Mouse (Mus musculus): ENCODE data around the gene Mlc1. TPM values are rescaled to one million over a fixed set of nuclear protein-coding genes. Genes with fewer than 3 reads are reported as not detected.
A peak's percentile ranks its signal among the peaks of the same experiment; 100 is the strongest.

Mlc1 gene
- total RNA-seq, 2 experiments from 2014 or later = 99.9 to 111 TPM

GRCm38 (mm10) chr15:88943896-88944551, 34.8 kb downstream of the Mlc1 start:
- DNase-seq (ENCODE audit: low spot score in 2 of 2) = no peak
- intact Hi-C loops (cut with DNase I) = no loop called here

- intact Hi-C loops (cut with DNase I) = no loop called here
Observed at GRCm38 (mm10) chr15:88942783-88943182, 36.0 kb downstream of the Mlc1 start.

GRCm38 (mm10) chr15:88937291-88937650, 41.5 kb downstream of the Mlc1 start:
- no peak for DNase-seq (ENCODE audit: low spot score in 2 of 2)
- intact Hi-C loops (cut with DNase I) = no loop called here

More at GRCm38 (mm10) chr15:88942783-88943182, 36.0 kb downstream of the Mlc1 start:
- no peak for DNase-seq (ENCODE audit: low spot score in 2 of 2)

- DNase-seq (ENCODE audit: low spot score in 2 of 2) = no peak
- intact Hi-C loops (cut with DNase I) = no loop called here
Observed at GRCm38 (mm10) chr15:88936619-88937290, 42.1 kb downstream of the Mlc1 start.

GRCm38 (mm10) chr15:88934141-88934540, 44.7 kb downstream of the Mlc1 start:
- no peak for DNase-seq (ENCODE audit: low spot score in 2 of 2)
- intact Hi-C loops (cut with DNase I) = no loop called here

GRCm38 (mm10) chr15:88932667-88933066, 46.1 kb downstream of the Mlc1 start:
- no peak for DNase-seq (ENCODE audit: low spot score in 2 of 2)
- intact Hi-C loops (cut with DNase I) = no loop called here

- intact Hi-C loops (cut with DNase I) = loop anchor here (1.0 to 5.0 kb wide), 2 partner anchors 45 to 94 kb away; no protein-coding TSS in a partner anchor
- no peak for DNase-seq (ENCODE audit: low spot score in 2 of 2)
Observed at GRCm38 (mm10) chr15:88921992-88922310, 56.9 kb downstream of the Mlc1 start.

GRCm38 (mm10) chr15:88921131-88921991, 57.4 kb downstream of the Mlc1 start:
- peak; percentile 66 to 74 for DNase-seq (ENCODE audit: low spot score in 2 of 2)

GRCm38 (mm10) chr15:88920065-88920464, 58.7 kb downstream of the Mlc1 start:
- DNase-seq (ENCODE audit: low spot score in 2 of 2) = no peak
- intact Hi-C loops (cut with DNase I) = loop anchor here (5.0 kb wide), 1 partner anchor 43 kb away; no protein-coding TSS in a partner anchor

More at GRCm38 (mm10) chr15:88921131-88921991, 57.4 kb downstream of the Mlc1 start:
- intact Hi-C loops (cut with DNase I) = loop anchor here (1.0 to 5.0 kb wide), 2 partner anchors 44 to 93 kb away; no protein-coding TSS in a partner anchor

GRCm38 (mm10) chr15:88919328-88919727, 59.5 kb downstream of the Mlc1 start:
- intact Hi-C loops (cut with DNase I) = no loop called here
- no peak for DNase-seq (ENCODE audit: low spot score in 2 of 2)

GRCm38 (mm10) chr15:88917126-88917525, 61.7 kb downstream of the Mlc1 start:
- DNase-seq (ENCODE audit: low spot score in 2 of 2) = no peak
- intact Hi-C loops (cut with DNase I) = no loop called here

- intact Hi-C loops (cut with DNase I) = no loop called here
- DNase-seq (ENCODE audit: low spot score in 2 of 2) = no peak
Observed at GRCm38 (mm10) chr15:88916366-88916765, 62.4 kb downstream of the Mlc1 start.

- intact Hi-C loops (cut with DNase I) = no loop called here
- DNase-seq (ENCODE audit: low spot score in 2 of 2) = no peak
Observed at GRCm38 (mm10) chr15:88915046-88915445, 63.8 kb downstream of the Mlc1 start.

- intact Hi-C loops (cut with DNase I) = no loop called here
- DNase-seq (ENCODE audit: low spot score in 2 of 2) = no peak
Observed at GRCm38 (mm10) chr15:88906347-88906746, 72.5 kb downstream of the Mlc1 start.

Other genes with a start within 250 kb of the Mlc1 start
- gene Brd1, start 244.8 kb downstream of the Mlc1 start, total RNA-seq (2021) = 10 to 100 TPM; 50.7 to 55.8 TPM
- gene Zbed4, start 227.3 kb downstream of the Mlc1 start, total RNA-seq (2021) = 10 to 100 TPM in 1 of 2 experiments, 1 to 10 TPM in 1; 9.8 to 11.4 TPM
- 10 to 100 TPM; 12.8 to 15.7 TPM for gene Alg12, start 159.7 kb downstream of the Mlc1 start, total RNA-seq (2021)
- gene Creld2, start 159.4 kb downstream of the Mlc1 start, total RNA-seq (2021) = 10 to 100 TPM; 17.5 to 26.0 TPM
- 10 to 100 TPM; 35.0 to 51.0 TPM for gene Pim3, start 116.8 kb downstream of the Mlc1 start, total RNA-seq (2021)
- gene Ttll8, start 24.6 kb downstream of the Mlc1 start, total RNA-seq (2021) = 1 to 10 TPM; 1.1 to 2.1 TPM
- not detected for gene Mov10l1, start 3.9 kb upstream of the Mlc1 start, total RNA-seq (2021)
- 100 to 1,000 TPM; 100 to 103 TPM for gene Panx2, start 80.7 kb upstream of the Mlc1 start, total RNA-seq (2021)
- 10 to 100 TPM; 16.8 to 19.5 TPM for gene Trabd, start 96.1 kb upstream of the Mlc1 start, total RNA-seq (2021)
- gene Selenoo, start 110.1 kb upstream of the Mlc1 start, total RNA-seq (2021) = 10 to 100 TPM; 22.6 to 23.1 TPM
- gene Tubgcp6, start 144.1 kb upstream of the Mlc1 start, total RNA-seq (2021) = 10 to 100 TPM; 29.6 to 30.6 TPM
- gene Hdac10, start 149.7 kb upstream of the Mlc1 start, total RNA-seq (2021) = 10 to 100 TPM; 12.8 to 16.8 TPM
- gene Mapk12, start 161.7 kb upstream of the Mlc1 start, total RNA-seq (2021) = 10 to 100 TPM in 1 of 2 experiments, 1 to 10 TPM in 1; 6.1 to 11.1 TPM
- gene Mapk11, start 170.6 kb upstream of the Mlc1 start, total RNA-seq (2021) = 10 to 100 TPM; 45.3 to 54.5 TPM
- gene Plxnb2, start 201.8 kb upstream of the Mlc1 start, total RNA-seq (2021) = 10 to 100 TPM; 42.2 to 54.0 TPM
- 10 to 100 TPM; 39.9 to 52.2 TPM for gene Dennd6b, start 217.5 kb upstream of the Mlc1 start, total RNA-seq (2021)
- gene Ppp6r2, start 232.5 kb upstream of the Mlc1 start, total RNA-seq (2021) = 100 to 1,000 TPM; 162 to 167 TPM

Measured in left cerebral cortex, postnatal 36 days (tissue).